Mouse (Mus musculus): ENCODE results near the gene Metrnl. TPM values are rescaled to one million over a fixed set of nuclear protein-coding genes. Genes with fewer than 3 reads are reported as not detected.
A peak's percentile ranks its signal among the peaks of the same experiment; 100 is the strongest.

The Metrnl gene
- polyA plus RNA-seq, 1 experiment from 2014 or later: 1.9 TPM

- 90% methylated on average over 2 of the region's 2 CpGs for WGBS
Measured at GRCm38 (mm10) chr11:121688024-121688423, 13.3 kb upstream of the Metrnl start.

GRCm38 (mm10) chr11:121695304-121696064 is 5.9 kb upstream of the Metrnl start:
- Histone ChIP-seq H3K9me3 (replicated peaks) (no peaks in the 10 kb centered on the region), H3K27ac (no peak overlapping the region), H3K9ac (no peak overlapping the region), H3K4me3 (no peak overlapping the region), H3K27me3 (no peaks in the 10 kb centered on the region), H3K4me1 (no peaks in the 10 kb centered on the region), H3K36me3 (ENCODE audit: poor library complexity, severe bottlenecking) (no peaks in the 10 kb centered on the region), H3K4me2 (no peak overlapping the region)
- WGBS: 81% methylated on average over 5 of the region's 5 CpGs
- no peak for ATAC-seq

More at GRCm38 (mm10) chr11:121688024-121688423, 13.3 kb upstream of the Metrnl start:
- Histone ChIP-seq H3K27ac (no peak overlapping the region), H3K27me3 (no peaks in the 10 kb centered on the region), H3K4me3 (no peak overlapping the region), H3K9ac (no peak overlapping the region), H3K4me1 (no peaks in the 10 kb centered on the region), H3K9me3 (replicated peaks) (no peaks in the 10 kb centered on the region), H3K4me2 (no peak overlapping the region), H3K36me3 (ENCODE audit: poor library complexity, severe bottlenecking) (no peaks in the 10 kb centered on the region)
- ATAC-seq: no peak

GRCm38 (mm10) chr11:121697271-121697670 is 4.1 kb upstream of the Metrnl start:
- no peaks in the 10 kb centered on the region for H3K9me3 ChIP-seq (replicated peaks)
- H3K9ac ChIP-seq: no peak overlapping the region
- 90% methylated on average over 4 of the region's 4 CpGs for WGBS
- no peak overlapping the region for H3K27ac ChIP-seq
- no peaks in the 10 kb centered on the region for H3K36me3 ChIP-seq (ENCODE audit: poor library complexity, severe bottlenecking)
- ATAC-seq: no peak
- H3K27me3 ChIP-seq: peaks cover 10% of the 10 kb centered on the region; the same call in 1 of the 2 replicates
- no peak overlapping the region for H3K4me3 ChIP-seq
- H3K4me2 ChIP-seq: no peak overlapping the region
- peaks cover 6% of the 10 kb centered on the region for H3K4me1 ChIP-seq

- Histone ChIP-seq H3K4me1 (peaks cover 16% of the 10 kb centered on the region), H3K27ac (no peak overlapping the region), H3K4me3 (no peak overlapping the region), H3K4me2 (no peak overlapping the region), H3K27me3 (peaks cover 22% of the 10 kb centered on the region), H3K9me3 (replicated peaks) (no peaks in the 10 kb centered on the region), H3K36me3 (ENCODE audit: poor library complexity, severe bottlenecking) (no peaks in the 10 kb centered on the region), H3K9ac (no peak overlapping the region)
- no peak for ATAC-seq
- WGBS: 81% methylated on average over 5 of the region's 5 CpGs
Measured at GRCm38 (mm10) chr11:121698381-121698955, 2.9 kb upstream of the Metrnl start.

GRCm38 (mm10) chr11:121702111-121702894 is 959 bp downstream of the Metrnl start:
- Histone ChIP-seq H3K27ac (no peak overlapping the region), H3K36me3 (ENCODE audit: poor library complexity, severe bottlenecking) (no peaks in the 10 kb centered on the region), H3K9me3 (replicated peaks) (no peaks in the 10 kb centered on the region), H3K9ac (peak overlapping the region; percentile 67), H3K27me3 (peaks cover 50% of the 10 kb centered on the region), H3K4me1 (peaks cover 21% of the 10 kb centered on the region), H3K4me3 (peak overlapping the region; percentile 64), H3K4me2 (peak overlapping the region; percentile 99)
- ATAC-seq: peak; percentile 86
- WGBS: under 1% methylated on average over 67 of the region's 69 CpGs

- under 1% methylated on average over 40 of the region's 40 CpGs for whole genome bisulfite sequencing
- peak overlapping the region; percentile 67 for H3K9ac ChIP-seq
- H3K9me3 ChIP-seq (replicated peaks): no peaks in the 10 kb centered on the region
- peak; percentile 36; the same call in 1 of the 2 replicates for ATAC-seq
- H3K4me1 ChIP-seq: peaks cover 21% of the 10 kb centered on the region
- H3K27ac ChIP-seq: no peak overlapping the region
- H3K4me3 ChIP-seq: peak overlapping the region; percentile 64
- no peaks in the 10 kb centered on the region for H3K36me3 ChIP-seq (ENCODE audit: poor library complexity, severe bottlenecking)
- H3K27me3 ChIP-seq: peaks cover 50% of the 10 kb centered on the region
- H3K4me2 ChIP-seq: peak overlapping the region; percentile 99
Measured at GRCm38 (mm10) chr11:121702895-121703618, 1.7 kb downstream of the Metrnl start.

GRCm38 (mm10) chr11:121703619-121704215 is 2.4 kb downstream of the Metrnl start:
- 14% methylated on average over 16 of the region's 16 CpGs for WGBS
- ATAC-seq: no peak

GRCm38 (mm10) chr11:121706521-121707005 is 5.2 kb downstream of the Metrnl start:
- H3K27me3 ChIP-seq: peaks cover 48% of the 10 kb centered on the region
- no peak for ATAC-seq
- H3K4me1 ChIP-seq: peaks cover 21% of the 10 kb centered on the region
- H3K27ac ChIP-seq: no peak overlapping the region
- H3K36me3 ChIP-seq (ENCODE audit: poor library complexity, severe bottlenecking): no peaks in the 10 kb centered on the region
- H3K4me3 ChIP-seq: no peak overlapping the region
- 52% methylated on average over 7 of the region's 7 CpGs for WGBS
- no peaks in the 10 kb centered on the region for H3K9me3 ChIP-seq (replicated peaks)
- no peak overlapping the region for H3K4me2 ChIP-seq
- H3K9ac ChIP-seq: no peak overlapping the region

More at GRCm38 (mm10) chr11:121703619-121704215, 2.4 kb downstream of the Metrnl start:
- Histone ChIP-seq H3K27me3 (peaks cover 50% of the 10 kb centered on the region), H3K9me3 (replicated peaks) (no peaks in the 10 kb centered on the region), H3K4me3 (peak overlapping the region; percentile 64), H3K4me2 (peak overlapping the region; percentile 99), H3K27ac (no peak overlapping the region), H3K9ac (peak overlapping the region; percentile 67), H3K4me1 (peaks cover 21% of the 10 kb centered on the region), H3K36me3 (ENCODE audit: poor library complexity, severe bottlenecking) (no peaks in the 10 kb centered on the region)

GRCm38 (mm10) chr11:121709278-121709677 is 7.9 kb downstream of the Metrnl start:
- Histone ChIP-seq H3K9ac (no peak overlapping the region), H3K27ac (no peak overlapping the region), H3K9me3 (replicated peaks) (no peaks in the 10 kb centered on the region), H3K4me3 (no peak overlapping the region), H3K36me3 (ENCODE audit: poor library complexity, severe bottlenecking) (no peaks in the 10 kb centered on the region), H3K4me2 (no peak overlapping the region), H3K4me1 (no peaks in the 10 kb centered on the region), H3K27me3 (peaks cover 21% of the 10 kb centered on the region)
- WGBS: 95% methylated on average over 4 of the region's 4 CpGs
- ATAC-seq: no peak

GRCm38 (mm10) chr11:121710245-121710644 is 8.9 kb downstream of the Metrnl start:
- ATAC-seq: no peak
- H3K27ac ChIP-seq: no peak overlapping the region
- WGBS: 95% methylated on average over 5 of the region's 5 CpGs
- H3K27me3 ChIP-seq: peaks cover 11% of the 10 kb centered on the region; the same call in 1 of the 2 replicates
- no peak overlapping the region for H3K9ac ChIP-seq
- H3K9me3 ChIP-seq (replicated peaks): no peaks in the 10 kb centered on the region
- H3K4me1 ChIP-seq: no peaks in the 10 kb centered on the region
- no peak overlapping the region for H3K4me2 ChIP-seq
- no peaks in the 10 kb centered on the region for H3K36me3 ChIP-seq (ENCODE audit: poor library complexity, severe bottlenecking)
- H3K4me3 ChIP-seq: no peak overlapping the region

- H3K4me1 ChIP-seq: no peaks in the 10 kb centered on the region
- WGBS: 92% methylated on average over 6 of the region's 6 CpGs
- H3K4me3 ChIP-seq: no peak overlapping the region
- no peaks in the 10 kb centered on the region for H3K9me3 ChIP-seq (replicated peaks)
- ATAC-seq: no peak
- no peak overlapping the region for H3K9ac ChIP-seq
- no peak overlapping the region for H3K27ac ChIP-seq
- no peak overlapping the region for H3K4me2 ChIP-seq
- no peaks in the 10 kb centered on the region for H3K27me3 ChIP-seq
- no peaks in the 10 kb centered on the region for H3K36me3 ChIP-seq (ENCODE audit: poor library complexity, severe bottlenecking)
Measured at GRCm38 (mm10) chr11:121712987-121713386, 11.6 kb downstream of the Metrnl start.

Measured in forebrain, embryonic 13.5 days (tissue).